Mouse (Mus musculus) CH12.LX (cell line): ENCODE data around the gene Cops3. TPM values are rescaled to one million over a fixed set of nuclear protein-coding genes. Genes with fewer than 3 reads are reported as not detected.

ENCODE experiments used
- DNase-seq: peaks from one replicate; pipeline ENCODE4 v3.0.0-alpha.2; 2013; ENCODE audit errors: extremely low read depth
- H3K27ac ChIP-seq: 2 replicates; pipeline ENCODE4 v1.5.1; 2012; ENCODE audit warnings: low read depth, mild to moderate bottlenecking, control low read depth, moderate library complexity; ENCODE audit not compliant: insufficient read depth
- H3K27me3 ChIP-seq: replicated peaks from 2 replicates; pipeline ENCODE3; 2012; ENCODE audit warnings: inconsistent platforms
- H3K36me3 ChIP-seq, 2 experiments: replicated peaks in 1 of 2; 2 replicates each; pipeline versions ENCODE3 to v1.6.1; 2012; ENCODE audit warnings: inconsistent platforms in 1 of 2, low read length in 1 of 2, mild to moderate bottlenecking in 1 of 2, mixed read lengths in 1 of 2, moderate library complexity in 1 of 2; ENCODE audit not compliant: control insufficient read depth in 1 of 2, insufficient read depth in 1 of 2
- H3K4me1 ChIP-seq, 2 experiments: 2 replicates each; pipeline ENCODE4 v1.6.1; 2012; ENCODE audit warnings: inconsistent platforms in 1 of 2, moderate library complexity in 1 of 2; ENCODE audit not compliant: insufficient read depth in 2 of 2, control insufficient read depth in 1 of 2
- H3K4me2 ChIP-seq: 2 replicates; pipeline ENCODE4 v1.6.1; 2012; ENCODE audit warnings: low read depth, mild to moderate bottlenecking, control low read depth; ENCODE audit not compliant: poor library complexity, insufficient read depth, severe bottlenecking
- H3K4me3 ChIP-seq, 3 experiments: fragments of 150-350 bp in 1 of 3; sonication (generic) in 1 of 3; replicated peaks in 1 of 3; 2 replicates each; pipeline versions ENCODE3 to v1.5.1; 2011 to 2012; ENCODE audit warnings: low read depth in 2 of 3, low read length in 2 of 3, mild to moderate bottlenecking in 2 of 3, moderate library complexity in 2 of 3, control low read depth in 1 of 3, improper control_type of control experiment in 1 of 3, inconsistent platforms in 1 of 3, mixed read lengths in 1 of 3; ENCODE audit not compliant: poor library complexity in 1 of 3
- H3K79me2 ChIP-seq: replicated peaks from 2 replicates; pipeline ENCODE4 v1.6.1; 2012; ENCODE audit warnings: mild to moderate bottlenecking, moderate library complexity; ENCODE audit not compliant: control insufficient read depth, poor library complexity, insufficient read depth, severe bottlenecking; ENCODE audit errors: extremely low read depth
- H3K9ac ChIP-seq: 2 replicates; pipeline ENCODE4 v1.6.1; 2012; ENCODE audit warnings: low read depth, mild to moderate bottlenecking, control low read depth, moderate library complexity; ENCODE audit not compliant: insufficient read depth
- H3K9me3 ChIP-seq: replicated peaks from 2 replicates; pipeline ENCODE3; 2012; ENCODE audit warnings: low read length, inconsistent platforms, mixed read lengths
- CHD1 ChIP-seq: IDR thresholded peaks from 2 replicates; pipeline ENCODE4 v1.6.1; 2012; ENCODE audit warnings: low read depth, low read length, improper control_type of control experiment, inconsistent platforms
- CHD2 ChIP-seq: IDR thresholded peaks from 2 replicates; pipeline ENCODE4 v1.6.1; 2011; ENCODE audit warnings: low read length, improper control_type of control experiment
- CTCF ChIP-seq, 2 experiments: IDR thresholded peaks in 1 of 2; conservative IDR thresholded peaks in 1 of 2; 2 replicates each; pipeline ENCODE4 v1.5.1; 2011 to 2012; ENCODE audit warnings: low read depth in 2 of 2, low read length in 2 of 2, improper control_type of control experiment in 1 of 2, inconsistent platforms in 1 of 2, mild to moderate bottlenecking in 1 of 2, moderate library complexity in 1 of 2
- GABPA ChIP-seq: IDR thresholded peaks from 2 replicates; pipeline ENCODE4 v1.6.1; 2012; ENCODE audit warnings: low read depth, low read length, improper control_type of control experiment, inconsistent platforms; ENCODE audit not compliant: insufficient replicate concordance
- MAFK ChIP-seq: IDR thresholded peaks from 2 replicates; pipeline ENCODE4 v1.6.1; 2011; ENCODE audit warnings: low read length, improper control_type of control experiment; ENCODE audit not compliant: insufficient replicate concordance
- NELFE ChIP-seq: IDR thresholded peaks from 2 replicates; pipeline ENCODE4 v1.6.1; 2011; ENCODE audit warnings: low read depth, low read length, improper control_type of control experiment
- PAX5 ChIP-seq: IDR thresholded peaks from 2 replicates; pipeline ENCODE4 v1.6.1; 2012; ENCODE audit warnings: low read length, inconsistent platforms, mixed read lengths
- RAD21 ChIP-seq: IDR thresholded peaks from 2 replicates; pipeline ENCODE4 v1.6.1; 2011; ENCODE audit warnings: low read depth, mild to moderate bottlenecking, low read length, improper control_type of control experiment, moderate library complexity
- SMC3 ChIP-seq: IDR thresholded peaks from 2 replicates; pipeline ENCODE4 v1.6.1; 2011; ENCODE audit warnings: low read depth, low read length, improper control_type of control experiment
- ZMIZ1 ChIP-seq: IDR thresholded peaks from 2 replicates; pipeline ENCODE4 v1.6.1; 2012; ENCODE audit warnings: low read depth, mild to moderate bottlenecking, inconsistent platforms, low read length, improper control_type of control experiment
- dilution Hi-C: fragments of 300-500 bp; cut with MboI; formaldehyde crosslinking; loops from 2 replicates; pipeline ENCODE4 v1.14.3; 2020; ENCODE audit warnings: low sequenced_read_pairs; ENCODE audit not compliant: extremely low pct_unique_long_range_greater_than_20kb, extremely low pct_ligation_motif_present
- in situ Hi-C: fragments of 300-500 bp; cut with MboI; formaldehyde crosslinking; loops from 3 replicates; pipeline ENCODE4 v1.14.3; 2019; ENCODE audit warnings: low sequenced_read_pairs, low pct_ligation_motif_present, low pct_unique_long_range_greater_than_20kb, mixed read lengths
- polyA plus RNA-seq: library from polyadenylated mRNA; unstranded; fragments of >175 nt; gene quantifications from 2 replicates; pipeline ENCODE4 v1.2.1, GENCODE M21; 2012; ENCODE audit warnings: low read depth; ENCODE audit not compliant: insufficient read length
- total RNA-seq, 2 experiments: library from RNA; depleted of rRNA; stranded (reverse); fragments of 300-350 nt in 1 of 2; fragments of >200 nt in 1 of 2; gene quantifications; 2 replicates each; pipeline ENCODE4 v1.2.3; 2012 to 2014

The Cops3 gene
- total and polyA plus RNA-seq, 3 experiments, result 128 to 317 (median 267) TPM

DNA sequence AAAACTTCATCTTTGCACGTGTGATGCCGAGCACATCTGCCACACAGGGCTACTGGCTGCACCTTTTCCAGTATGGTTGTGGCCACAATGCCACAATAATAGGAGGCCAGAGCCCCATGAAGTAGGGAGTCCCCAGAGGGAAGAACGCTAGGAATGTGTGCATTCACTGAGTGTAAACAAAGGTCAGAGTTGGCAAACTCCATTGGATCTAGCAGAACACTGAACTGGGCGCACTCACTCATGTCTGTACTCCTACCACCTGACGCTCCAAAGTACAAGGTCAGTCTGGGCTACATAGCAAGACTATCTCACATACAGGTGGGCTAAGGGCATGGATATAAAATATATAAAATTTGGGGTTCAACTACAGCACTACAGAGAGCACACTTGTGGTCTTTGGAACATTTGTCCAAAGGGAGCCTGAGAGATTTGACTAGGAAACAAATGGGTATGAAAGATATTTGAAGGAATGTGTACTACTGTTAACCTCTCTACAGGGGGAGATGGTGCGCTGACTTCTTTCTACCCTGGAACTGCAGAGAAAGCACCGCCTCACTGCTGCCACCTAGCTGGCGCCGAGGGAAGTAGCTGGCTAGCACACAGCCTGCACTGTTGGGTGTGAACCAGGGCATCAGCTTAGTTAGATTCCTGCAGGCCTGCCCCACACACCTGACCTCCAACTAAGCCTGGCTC, 61.3 kb downstream of the Cops3 start:
- Histone ChIP-seq H3K4me3 (no peak overlapping the region), H3K36me3 (peaks cover 0 to 49% of the 10 kb centered on the region in 2 experiments), H3K27ac (no peak overlapping the region), H3K4me2 (no peak overlapping the region), H3K9me3 (no peaks in the 10 kb centered on the region), H3K79me2 (no peaks in the 10 kb centered on the region), H3K27me3 (no peaks in the 10 kb centered on the region), H3K9ac (no peak overlapping the region), H3K4me1 (no peaks in the 10 kb centered on the region)
- in situ Hi-C loops, result no loop called here
- TF ChIP-seq RAD21, result peak; percentile 77
- TF ChIP-seq GABPA, result no peak
- TF ChIP-seq NELFE, result peak; percentile 59; the same call in 1 of the 2 replicates
- TF ChIP-seq CTCF (conservative IDR thresholded peaks at IDR 0.05 in 1 of 2, IDR thresholded peaks at IDR 0.05 in 1 of 2; ENCODE audit: low read depth in 2 of 2, low read length in 2 of 2), result peak; percentile 99 to 100
- no peak for TF ChIP-seq ZMIZ1
- TF ChIP-seq CHD1, result no peak
- peak; percentile 79 for TF ChIP-seq SMC3
- TF ChIP-seq MAFK, result no peak
- no peak for TF ChIP-seq CHD2
- DNase-seq, result peak; percentile 90
- dilution Hi-C loops, result loop anchor here (25.0 kb wide), 1 partner anchor 166 kb away; no protein-coding TSS in a partner anchor

DNA sequence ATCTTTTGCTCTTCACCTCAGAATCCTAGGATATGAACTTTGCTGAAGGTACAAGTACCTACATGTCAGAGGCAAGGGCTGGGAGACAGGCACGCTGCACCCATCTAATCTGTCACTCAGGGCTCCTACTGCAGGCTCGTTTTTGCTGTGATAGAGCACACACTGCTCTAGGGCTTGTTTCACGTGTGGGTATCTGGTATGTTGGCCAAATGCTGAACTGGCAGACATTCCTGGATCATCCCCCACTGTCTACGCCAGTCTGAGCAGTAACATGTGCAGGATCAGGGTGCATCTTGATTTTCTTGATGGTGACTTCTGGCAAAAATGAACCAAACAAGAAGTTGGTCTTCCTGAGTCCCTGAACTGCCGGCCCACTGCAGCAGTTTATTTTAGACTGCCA, 62.4 kb downstream of the Cops3 start:
- TF ChIP-seq GABPA, result no peak
- no peak overlapping the region for H3K9ac ChIP-seq
- DNase-seq, result no peak
- no peak overlapping the region for H3K4me3 ChIP-seq
- dilution Hi-C loops, result loop anchor here (25.0 kb wide), 1 partner anchor 165 kb away; no protein-coding TSS in a partner anchor
- no peaks in the 10 kb centered on the region for H3K27me3 ChIP-seq
- H3K36me3 ChIP-seq, result peaks cover 1 to 57% of the 10 kb centered on the region in 2 experiments
- no peaks in the 10 kb centered on the region for H3K4me1 ChIP-seq
- no peaks in the 10 kb centered on the region for H3K9me3 ChIP-seq
- no peak overlapping the region for H3K4me2 ChIP-seq
- H3K27ac ChIP-seq, result no peak overlapping the region
- no peaks in the 10 kb centered on the region for H3K79me2 ChIP-seq
- in situ Hi-C loops, result no loop called here

DNA sequence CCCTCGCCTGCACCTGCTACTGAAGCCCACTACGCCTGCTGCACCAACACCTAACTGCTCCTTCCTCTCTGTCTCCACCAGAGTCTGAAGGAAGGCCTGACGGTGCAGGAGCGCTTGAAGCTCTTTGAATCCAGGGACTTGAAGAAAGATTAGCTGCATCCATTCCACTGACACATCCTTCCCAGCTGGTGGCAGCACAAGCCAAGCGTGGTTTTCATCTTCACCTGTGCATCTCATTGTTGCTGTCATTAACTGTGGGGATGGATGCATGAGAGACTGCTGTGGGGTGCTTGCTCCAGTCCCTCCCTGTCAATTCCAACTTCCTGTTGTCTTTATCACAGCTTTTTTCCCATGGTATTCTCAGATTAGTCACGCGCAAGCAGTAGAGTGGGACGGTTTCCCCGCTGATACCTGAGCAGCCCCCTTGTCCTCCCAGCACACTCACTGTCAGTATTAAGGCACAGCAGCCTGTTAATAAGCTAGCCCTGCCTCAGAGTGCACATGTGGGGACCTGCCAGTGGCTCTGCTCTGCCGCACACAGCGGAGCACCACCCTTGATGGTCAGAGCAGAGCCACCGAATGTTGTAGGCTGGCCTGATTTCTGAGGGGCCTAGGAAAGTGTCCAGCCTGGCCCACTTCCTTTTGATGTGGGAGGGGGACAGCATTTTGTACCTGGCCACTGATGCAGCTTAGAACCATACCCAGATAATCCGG, 64.0 kb downstream of the Cops3 start:
- Histone ChIP-seq H3K9ac (no peak overlapping the region), H3K27me3 (no peaks in the 10 kb centered on the region), H3K36me3 (peaks cover 15 to 74% of the 10 kb centered on the region in 2 experiments), H3K4me1 (no peaks in the 10 kb centered on the region), H3K27ac (no peak overlapping the region), H3K4me2 (no peak overlapping the region), H3K4me3 (no peak overlapping the region), H3K9me3 (no peaks in the 10 kb centered on the region), H3K79me2 (no peaks in the 10 kb centered on the region)
- dilution Hi-C loops (loop anchor here (25.0 kb wide), 1 partner anchor 163 kb away; no protein-coding TSS in a partner anchor), in situ Hi-C loops (no loop called here)
- TF ChIP-seq PAX5 (no peak), CTCF (conservative IDR thresholded peaks at IDR 0.05 in 1 of 2, IDR thresholded peaks at IDR 0.05 in 1 of 2; ENCODE audit: low read depth in 2 of 2, low read length in 2 of 2) (0 out of 4 replicates have a peak, but pooled peaks of 1 of the 2 experiments have one; percentile 8)
- DNase-seq, result no peak
